Mouse (Mus musculus) liver, embryonic 12.5 days (tissue): ENCODE data around the gene Bclaf3. TPM values are rescaled to one million over a fixed set of nuclear protein-coding genes. Genes with fewer than 3 reads are reported as not detected.
A peak's percentile ranks its signal among the peaks of the same experiment; 100 is the strongest.
"Not testable (repeated sequence)": the region's sequence is repeated elsewhere in the genome, so short reads cannot be mapped to it uniquely, and the experiment has no call there.

Experiments used
- ATAC-seq: fragments of 200-750 bp; cut with Nextera tagmentation; 2 replicates; pipeline ENCODE4 v1.8.0; 2017; ENCODE audit warnings: moderate number of reproducible peaks, mild to moderate bottlenecking, moderate library complexity
- H3K27ac ChIP-seq: fragments of 300-500 bp; sonication (generic); 2 replicates; pipeline ENCODE4 v1.5.1; 2016; ENCODE audit warnings: mild to moderate bottlenecking
- H3K27me3 ChIP-seq: fragments of 300-500 bp; sonication (generic); replicated peaks from 2 replicates; pipeline ENCODE4 v1.6.1; 2016; ENCODE audit warnings: mild to moderate bottlenecking, moderate library complexity
- H3K36me3 ChIP-seq: fragments of 300-500 bp; sonication (generic); 2 replicates; pipeline ENCODE4 v1.6.1; 2016; ENCODE audit warnings: mild to moderate bottlenecking, moderate library complexity
- H3K4me1 ChIP-seq: fragments of 300-500 bp; sonication (generic); 2 replicates; pipeline ENCODE4 v1.6.1; 2016
- H3K4me2 ChIP-seq: fragments of 300-500 bp; sonication (generic); 2 replicates; pipeline ENCODE4 v1.6.1; 2016; ENCODE audit warnings: mild to moderate bottlenecking, moderate library complexity
- H3K4me3 ChIP-seq: fragments of 300-500 bp; sonication (generic); 2 replicates; pipeline ENCODE4 v1.5.1; 2016; ENCODE audit warnings: mild to moderate bottlenecking, moderate library complexity
- H3K9ac ChIP-seq: fragments of 300-500 bp; sonication (generic); 2 replicates; pipeline ENCODE4 v1.6.1; 2016; ENCODE audit warnings: mild to moderate bottlenecking, moderate library complexity
- H3K9me3 ChIP-seq: fragments of 300-500 bp; sonication (generic); replicated peaks from 2 replicates; pipeline ENCODE4 v1.6.1; 2016; ENCODE audit warnings: mild to moderate bottlenecking, moderate library complexity
- WGBS: fragments of 180-500 bp; shearing (Covaris S2); methylation state at CpG from one replicate; pipeline ENCODE4 v1.1.7; 2016; ENCODE audit not compliant: insufficient replicate concordance; 5-methylcytosine and 5-hydroxymethylcytosine counted together
- polyA plus RNA-seq: library from polyadenylated mRNA; unstranded; fragments of >200 nt; fragmentation: Nextera tagmentation; extraction: Ambion mirVana; gene quantifications from 2 replicates; pipeline ENCODE4 v1.2.1, GENCODE M21; 2016

Bclaf3 gene
- polyA plus RNA-seq, 1 experiment from 2014 or later: 12.4 TPM

DNA sequence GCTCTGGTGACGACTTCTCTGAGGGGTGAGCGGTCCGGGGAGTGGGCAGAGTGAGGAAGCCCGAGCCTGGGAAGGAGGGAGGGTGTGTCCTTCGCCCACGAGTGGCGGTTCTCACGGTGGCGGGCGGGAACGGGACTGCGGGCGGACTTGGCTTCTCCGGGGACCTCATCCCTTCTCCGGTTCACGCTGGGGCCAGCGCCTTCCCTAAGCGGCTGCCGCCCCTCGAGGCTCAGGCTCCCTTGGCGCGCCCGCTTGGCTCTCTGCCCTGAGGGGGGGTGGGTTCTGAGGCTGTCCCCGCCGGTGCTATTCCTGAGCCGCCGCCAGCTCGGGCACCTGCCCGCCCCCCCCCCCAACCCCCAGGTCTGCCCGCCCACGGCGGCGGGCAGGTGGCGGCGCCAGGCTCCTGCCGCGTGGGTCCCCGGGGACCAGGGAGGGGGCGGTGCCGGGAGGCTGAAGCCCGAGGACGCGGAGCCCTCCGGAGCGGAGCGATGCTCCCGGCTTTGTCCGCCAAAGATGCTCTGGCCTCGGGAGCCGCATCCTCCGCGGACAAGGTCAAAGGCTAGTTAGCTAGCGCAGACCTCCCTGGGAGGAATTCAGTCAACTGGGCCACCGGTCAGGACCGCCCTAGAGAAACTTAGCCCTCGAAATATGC is 6.4 kb downstream of the Bclaf3 start:
- H3K9ac ChIP-seq: peak overlapping the region; percentile 83
- no peaks in the 10 kb centered on the region for H3K9me3 ChIP-seq
- peaks cover 11% of the 10 kb centered on the region for H3K4me1 ChIP-seq
- peak overlapping the region; percentile 75 for H3K4me3 ChIP-seq
- WGBS: 16% methylated on average over 46 of the region's 56 CpGs
- H3K36me3 ChIP-seq: no peaks in the 10 kb centered on the region
- peak overlapping the region; percentile 79 for H3K4me2 ChIP-seq
- peaks cover 9% of the 10 kb centered on the region; the same call in 1 of the 2 replicates for H3K27me3 ChIP-seq
- peak overlapping the region; percentile 85 for H3K27ac ChIP-seq
- ATAC-seq: peak; percentile 67

DNA sequence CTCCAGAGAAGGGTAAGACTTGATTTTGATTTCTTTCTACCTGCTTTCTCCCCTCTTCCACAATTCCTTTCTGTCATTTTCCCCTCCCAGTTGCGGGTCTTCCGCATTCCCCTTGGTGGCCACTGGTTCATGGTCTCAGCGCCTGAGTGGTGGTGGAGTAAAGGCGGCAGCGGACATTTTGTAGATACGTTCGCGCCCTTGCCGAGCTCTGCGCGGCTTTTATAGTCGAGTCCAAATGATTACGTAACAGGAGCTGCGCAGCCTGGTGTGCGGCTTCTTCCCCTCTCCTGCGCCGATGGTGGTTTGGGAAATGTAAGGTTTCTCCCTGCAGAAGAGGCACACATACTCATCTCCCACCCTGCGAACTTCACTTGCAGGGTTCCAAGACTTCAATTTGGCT is 15.4 kb downstream of the Bclaf3 start:
- Histone ChIP-seq H3K4me1 (peaks cover 6% of the 10 kb centered on the region; the same call in 1 of the 2 replicates), H3K9me3 (no peaks in the 10 kb centered on the region)
- WGBS: 80% methylated on average over 18 of the region's 18 CpGs

DNA sequence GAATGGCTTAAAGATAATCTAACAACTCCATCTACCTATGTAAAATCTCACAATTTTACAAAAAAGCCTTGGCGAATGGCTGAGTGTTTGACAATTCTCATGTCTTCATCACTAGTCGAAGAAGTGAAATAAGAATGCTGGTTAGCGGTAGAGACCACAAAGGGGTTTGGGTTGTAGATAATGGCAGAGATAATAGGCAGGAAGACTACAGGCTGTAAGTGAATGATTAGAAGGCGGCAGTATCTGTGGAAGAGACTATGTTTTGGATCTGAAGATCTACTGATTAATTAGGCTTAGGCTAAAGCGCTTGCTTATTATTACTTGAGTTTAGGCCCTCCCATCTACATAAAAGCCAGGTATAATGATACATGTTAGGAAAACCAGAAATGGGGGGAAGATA is 20.6 kb downstream of the Bclaf3 start:
- no peak for ATAC-seq
- no peaks in the 10 kb centered on the region for H3K27me3 ChIP-seq
- WGBS: 44% methylated on average over 5 of the region's 5 CpGs
- no peaks in the 10 kb centered on the region for H3K9me3 ChIP-seq
- H3K27ac ChIP-seq: no peak overlapping the region
- H3K4me3 ChIP-seq: no peak overlapping the region
- H3K9ac ChIP-seq: no peak overlapping the region
- peaks cover 9% of the 10 kb centered on the region; the same call in 1 of the 2 replicates for H3K4me1 ChIP-seq
- no peak overlapping the region for H3K4me2 ChIP-seq
- H3K36me3 ChIP-seq: peaks cover 9% of the 10 kb centered on the region

More for the DNA sequence above, 15.4 kb downstream of the Bclaf3 start:
- no peak for ATAC-seq
- Histone ChIP-seq H3K4me2 (no peak overlapping the region), H3K27me3 (no peaks in the 10 kb centered on the region), H3K36me3 (peaks cover 10% of the 10 kb centered on the region; the same call in 1 of the 2 replicates), H3K4me3 (no peak overlapping the region), H3K9ac (no peak overlapping the region), H3K27ac (no peak overlapping the region)

DNA sequence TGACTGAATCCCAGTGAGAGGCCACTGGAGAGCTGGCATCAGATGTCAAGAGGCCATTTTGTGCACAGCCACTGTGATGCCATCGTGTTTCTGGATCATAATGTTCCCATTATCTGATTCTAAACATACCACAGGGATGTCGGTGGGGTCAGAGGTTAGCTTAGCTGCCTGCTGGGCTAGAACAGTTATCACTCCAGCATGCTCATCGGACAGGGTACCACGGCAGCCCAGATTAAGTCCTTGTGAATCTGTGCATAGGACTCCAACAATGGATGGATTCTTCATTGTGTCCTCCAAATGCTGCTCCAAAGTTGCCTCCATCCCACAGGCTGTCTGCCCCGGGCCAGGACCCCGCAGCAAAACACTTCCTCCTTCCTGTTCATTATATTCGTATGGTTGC is 58.2 kb downstream of the Bclaf3 start:
- ATAC-seq, H3K4me3 ChIP-seq, H3K4me2 ChIP-seq, H3K9ac ChIP-seq, H3K27ac ChIP-seq, H3K27me3 ChIP-seq, H3K9me3 ChIP-seq, H3K4me1 ChIP-seq, H3K36me3 ChIP-seq: not testable (repeated sequence)
- 74% methylated on average over 7 of the region's 7 CpGs for WGBS

DNA sequence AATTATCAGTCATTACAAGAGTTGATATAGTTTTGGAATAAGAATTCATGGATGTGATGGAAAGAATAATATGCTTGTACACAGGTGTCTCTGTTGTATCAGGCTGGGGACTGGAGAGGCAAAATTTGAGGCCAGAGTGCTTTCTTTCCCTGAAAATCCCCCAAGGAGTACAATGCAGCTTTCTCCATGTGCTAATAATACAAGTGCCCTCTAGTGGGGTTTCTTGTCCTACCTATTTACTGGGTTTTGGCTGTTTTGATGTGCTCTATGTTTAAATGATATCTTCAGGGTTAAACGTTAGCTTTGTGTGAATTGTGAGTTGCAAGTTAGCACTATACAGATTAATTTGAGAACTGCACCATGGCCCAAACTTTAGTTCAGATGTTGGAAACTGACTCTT is 65.1 kb downstream of the Bclaf3 start:
- H3K9ac ChIP-seq: no peak overlapping the region
- H3K4me3 ChIP-seq: no peak overlapping the region
- H3K27ac ChIP-seq: no peak overlapping the region
- H3K4me2 ChIP-seq: no peak overlapping the region
- H3K36me3 ChIP-seq: no peaks in the 10 kb centered on the region
- no peaks in the 10 kb centered on the region for H3K9me3 ChIP-seq
- peaks cover 13% of the 10 kb centered on the region for H3K4me1 ChIP-seq
- 48% methylated on average over 1 of the region's 1 CpGs for WGBS
- no peaks in the 10 kb centered on the region for H3K27me3 ChIP-seq
- ATAC-seq: no peak

DNA sequence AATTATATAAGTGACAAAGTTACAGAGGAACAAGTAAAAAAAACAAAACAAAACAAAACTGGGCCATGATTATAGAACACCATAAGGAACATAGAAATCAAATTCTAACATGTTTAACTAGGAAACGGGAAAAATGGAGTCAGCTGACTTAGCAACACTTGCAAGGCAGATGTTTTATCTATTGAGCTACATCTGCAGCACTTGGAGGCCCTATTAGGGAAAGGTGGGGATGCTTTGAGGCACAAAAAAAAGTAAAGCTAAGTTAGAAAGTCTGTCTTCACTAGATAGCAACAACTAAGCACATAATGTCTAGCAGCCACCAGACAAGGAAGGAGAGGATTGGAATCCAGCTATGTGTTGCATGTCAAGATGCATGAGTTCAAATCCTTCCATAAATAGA is 71.0 kb downstream of the Bclaf3 start:
- H3K27me3 ChIP-seq: no peaks in the 10 kb centered on the region
- peak; percentile 96 for ATAC-seq
- H3K27ac ChIP-seq: peak overlapping the region; percentile 86
- H3K4me1 ChIP-seq: peaks cover 38% of the 10 kb centered on the region
- H3K4me2 ChIP-seq: peak overlapping the region; percentile 26
- H3K4me3 ChIP-seq: no peak overlapping the region
- WGBS: 26% methylated on average over 1 of the region's 1 CpGs
- no peaks in the 10 kb centered on the region for H3K36me3 ChIP-seq
- H3K9ac ChIP-seq: no peak overlapping the region
- H3K9me3 ChIP-seq: no peaks in the 10 kb centered on the region; the same call in 1 of the 2 replicates

DNA sequence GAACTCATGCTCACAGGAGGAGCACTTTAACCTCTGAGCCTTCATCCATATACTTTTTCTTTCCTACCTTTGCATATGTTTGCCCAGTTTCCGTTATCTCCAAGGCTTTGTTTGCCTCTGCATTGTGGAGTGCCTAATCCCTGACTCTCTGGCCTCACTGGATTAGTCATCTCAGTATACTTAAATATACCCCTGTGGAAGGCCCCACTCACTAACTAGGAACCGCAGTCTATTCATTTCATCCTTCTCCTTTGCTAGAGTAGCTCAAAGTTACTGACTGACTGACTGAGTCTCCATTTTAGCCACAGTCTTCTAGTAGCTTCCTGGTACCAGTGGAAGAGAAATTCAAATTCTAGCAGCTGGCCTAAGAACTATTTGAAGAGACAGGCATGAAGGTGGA is 78.3 kb downstream of the Bclaf3 start:
- no peak overlapping the region for H3K27ac ChIP-seq
- H3K4me3 ChIP-seq: no peak overlapping the region
- peaks cover 10% of the 10 kb centered on the region; the same call in 1 of the 2 replicates for H3K27me3 ChIP-seq
- no peaks in the 10 kb centered on the region for H3K36me3 ChIP-seq
- H3K4me2 ChIP-seq: no peak overlapping the region
- 0 out of 2 replicates have a peak, but pooled peaks cover 5% of the 10 kb centered on the region for H3K4me1 ChIP-seq
- H3K9me3 ChIP-seq: no peaks in the 10 kb centered on the region
- 68% methylated on average over 2 of the region's 2 CpGs for WGBS
- no peak for ATAC-seq
- no peak overlapping the region for H3K9ac ChIP-seq

DNA sequence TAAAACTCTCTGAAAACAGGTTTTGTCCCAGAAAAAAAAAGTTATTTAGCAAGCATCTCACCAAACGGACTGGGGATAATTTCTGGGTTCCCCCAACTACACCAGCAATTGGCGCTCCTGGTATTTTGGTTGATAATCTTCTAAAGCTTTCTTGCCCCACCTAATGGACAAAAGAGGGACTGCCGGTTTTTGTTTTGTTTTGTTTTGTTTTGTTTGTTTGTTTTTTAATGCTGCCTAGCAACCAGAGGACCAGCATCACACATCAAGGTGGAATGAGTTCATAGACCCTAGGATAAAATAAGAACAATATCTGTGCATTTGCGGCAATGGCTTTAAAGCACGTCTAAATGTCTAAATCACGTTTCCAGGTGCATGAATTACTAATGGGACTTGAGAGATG is 80.4 kb downstream of the Bclaf3 start:
- Histone ChIP-seq H3K36me3 (no peaks in the 10 kb centered on the region), H3K9me3 (no peaks in the 10 kb centered on the region), H3K9ac (no peak overlapping the region), H3K4me3 (no peak overlapping the region), H3K27me3 (peaks cover 10% of the 10 kb centered on the region; the same call in 1 of the 2 replicates), H3K4me1 (no peaks in the 10 kb centered on the region), H3K27ac (no peak overlapping the region), H3K4me2 (no peak overlapping the region)
- 33% methylated on average over 6 of the region's 6 CpGs for WGBS
- ATAC-seq: no peak

DNA sequence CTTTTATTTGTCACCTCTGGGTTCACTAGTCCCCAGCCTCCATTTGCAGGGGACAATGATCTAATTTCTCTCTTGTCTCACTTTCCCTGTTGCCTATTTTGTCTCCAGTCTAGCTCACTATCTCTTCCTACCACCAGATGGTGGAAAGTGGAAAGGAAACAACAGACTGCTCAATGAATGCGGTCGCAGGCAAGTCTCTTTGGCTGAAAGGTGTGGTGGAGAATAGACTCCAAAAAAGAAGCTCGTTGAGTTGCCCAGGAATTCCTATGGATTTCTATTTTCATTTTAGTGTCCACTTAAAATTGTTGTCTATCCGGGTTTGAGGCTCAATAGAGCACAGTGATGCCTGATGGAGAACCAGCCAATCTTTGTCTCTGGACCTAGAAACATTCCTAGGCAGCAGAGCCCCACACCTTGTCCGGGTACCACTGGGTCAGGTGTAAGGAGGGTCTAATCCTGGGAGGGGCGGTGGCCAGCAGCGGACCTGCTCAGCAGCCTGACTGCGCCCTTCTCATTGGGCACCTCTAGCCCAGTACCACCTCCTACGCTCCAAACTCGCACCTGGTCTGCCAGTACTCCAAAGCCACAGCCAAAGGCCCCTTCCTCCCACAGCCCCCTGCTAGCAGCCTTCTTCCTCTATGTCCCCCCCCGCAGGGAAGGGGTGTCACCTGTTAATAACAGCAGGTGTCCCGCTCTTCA is 99.9 kb downstream of the Bclaf3 start:
- no peaks in the 10 kb centered on the region for H3K9me3 ChIP-seq
- peak overlapping the region; percentile 67 for H3K4me3 ChIP-seq
- H3K27ac ChIP-seq: no peak overlapping the region
- H3K27me3 ChIP-seq: peaks cover 29% of the 10 kb centered on the region; the same call in 1 of the 2 replicates
- ATAC-seq: peak; percentile 28
- H3K36me3 ChIP-seq: no peaks in the 10 kb centered on the region
- peak overlapping the region; percentile 78 for H3K9ac ChIP-seq
- peaks cover 18% of the 10 kb centered on the region for H3K4me1 ChIP-seq
- WGBS: 17% methylated on average over 10 of the region's 12 CpGs
- H3K4me2 ChIP-seq: peak overlapping the region; percentile 91

DNA sequence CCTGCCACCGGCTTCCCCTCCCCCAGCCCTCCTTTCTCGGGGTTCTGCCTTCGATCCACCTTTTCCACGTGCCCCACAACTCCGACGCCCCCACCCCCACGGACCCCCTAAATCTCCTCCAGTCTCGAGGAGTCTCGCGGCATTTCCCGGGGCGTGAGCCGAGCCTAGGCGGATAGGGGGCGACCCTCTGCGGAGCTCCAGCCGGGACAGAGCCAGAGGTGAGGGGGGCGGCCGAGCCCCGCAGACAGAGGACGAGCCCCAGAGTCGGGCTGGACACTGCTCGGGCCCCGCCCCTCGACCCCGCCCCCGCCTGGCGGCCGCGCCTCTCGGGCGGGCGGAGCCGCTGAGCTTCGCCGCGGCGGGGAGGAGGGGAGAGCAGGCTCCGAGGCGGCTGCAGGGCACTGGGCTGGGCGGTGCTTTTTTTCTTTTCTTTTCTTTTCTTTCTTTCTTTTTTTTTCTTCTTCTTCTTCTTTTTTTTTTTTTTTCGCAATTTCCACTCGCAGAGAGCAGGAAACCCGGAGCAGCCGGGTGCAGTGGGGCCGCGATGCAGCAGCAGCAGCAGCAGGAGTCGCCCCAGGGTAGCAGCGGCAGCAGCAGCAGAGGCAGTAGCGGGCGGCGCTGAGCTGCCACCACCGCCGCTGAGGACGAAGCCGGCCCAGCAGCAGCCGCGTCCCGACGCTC is 100.6 kb downstream of the Bclaf3 start, which contains the start of gene Sh3kbp1:
TSS of gene Sh3kbp1 (plus strand) at position 366 of the 681 bp plus-strand sequence.
- peak within 1 kb of the TSS; percentile 78 for H3K9ac ChIP-seq
- WGBS: 6% methylated on average over 44 of the region's 60 CpGs
- no peaks in the 10 kb centered on the region for H3K36me3 ChIP-seq
- peak within 1 kb of the TSS; percentile 91 for H3K4me2 ChIP-seq
- H3K9me3 ChIP-seq: no peaks in the 10 kb centered on the region
- peak within 1 kb of the TSS; percentile 67 for H3K4me3 ChIP-seq
- peak within 1 kb of the TSS; percentile 66 for H3K27ac ChIP-seq
- peaks cover 18% of the 10 kb centered on the region for H3K4me1 ChIP-seq
- peaks cover 29% of the 10 kb centered on the region; the same call in 1 of the 2 replicates for H3K27me3 ChIP-seq
- ATAC-seq: peak; percentile 92

DNA sequence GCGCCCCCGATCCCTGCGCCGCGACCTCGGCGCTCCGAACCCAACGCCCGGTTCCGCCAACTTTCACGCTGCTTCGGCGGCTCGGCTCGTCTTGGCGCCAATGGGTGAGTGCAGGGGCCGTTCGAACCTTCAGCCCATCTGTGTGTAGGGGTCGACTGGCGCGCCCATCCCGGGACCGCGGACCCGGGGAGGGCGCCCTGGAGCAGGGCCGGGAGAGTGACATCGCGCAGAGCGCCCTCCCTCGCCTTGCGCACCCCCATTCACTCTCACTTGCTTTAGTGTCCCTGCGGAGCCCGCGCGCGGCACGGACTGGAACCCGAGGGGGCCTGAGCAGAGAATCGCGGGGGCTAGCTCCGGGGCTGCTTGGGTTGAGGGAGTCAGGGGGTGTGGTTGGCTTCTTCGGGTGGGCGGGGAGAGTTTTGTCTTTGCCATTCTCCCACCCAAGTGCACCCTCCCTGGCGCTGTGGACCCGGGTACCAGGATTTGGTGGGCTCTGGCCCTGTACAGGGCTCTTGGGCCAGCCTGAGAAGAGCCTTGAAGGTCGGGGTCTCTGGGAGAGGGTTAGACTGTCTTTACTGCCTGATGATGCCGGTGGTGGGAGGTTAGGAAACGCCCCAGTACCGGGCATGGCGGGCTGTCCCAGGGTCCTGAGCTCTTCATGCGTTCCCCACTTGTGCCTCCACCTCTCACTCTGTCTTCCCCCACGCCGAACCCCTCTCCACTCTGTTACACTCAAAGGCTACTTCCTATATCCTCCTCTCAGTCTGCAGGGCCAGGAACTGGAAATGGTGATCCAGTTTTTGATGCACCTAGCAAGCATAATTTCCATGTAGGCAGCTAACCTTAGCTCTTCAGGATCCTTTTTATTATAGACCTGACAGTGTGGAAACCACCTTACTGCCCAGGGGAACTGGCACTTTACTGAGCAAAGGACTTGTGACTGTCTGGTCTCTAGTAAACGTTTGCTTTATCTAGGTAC is 101.4 kb downstream of the Bclaf3 start:
- Histone ChIP-seq H3K36me3 (no peaks in the 10 kb centered on the region), H3K4me2 (peak overlapping the region; percentile 91), H3K27ac (peak overlapping the region; percentile 66), H3K4me1 (peaks cover 18% of the 10 kb centered on the region), H3K4me3 (peak overlapping the region; percentile 67), H3K9ac (peak overlapping the region; percentile 78), H3K27me3 (peaks cover 29% of the 10 kb centered on the region; the same call in 1 of the 2 replicates), H3K9me3 (no peaks in the 10 kb centered on the region)
- peak; percentile 62 for ATAC-seq
- 9% methylated on average over 55 of the region's 56 CpGs for WGBS
